Mouse (Mus musculus) intestine, postnatal 0 days (tissue): Measurements from ENCODE around the gene Sidt2. TPM values are rescaled to one million over a fixed set of nuclear protein-coding genes. Genes with fewer than 3 reads are reported as not detected.

Experiments used
- ATAC-seq: fragments of 200-750 bp; cut with Nextera tagmentation; 2 replicates; pipeline ENCODE4 v1.8.0; 2017; ENCODE audit warnings: mild to moderate bottlenecking, moderate TSS enrichment, moderate library complexity
- H3K27ac ChIP-seq: fragments of 300-500 bp; sonication (generic); 2 replicates; pipeline ENCODE4 v1.5.1; 2014; ENCODE audit warnings: mild to moderate bottlenecking, low read depth, low read length, moderate library complexity
- H3K27me3 ChIP-seq: fragments of 300-500 bp; sonication (generic); replicated peaks from 2 replicates; pipeline ENCODE4 v1.6.1; 2014; ENCODE audit warnings: low read length, mixed read lengths; ENCODE audit not compliant: control insufficient read depth, insufficient read depth
- H3K36me3 ChIP-seq: fragments of 300-500 bp; sonication (generic); 2 replicates; pipeline ENCODE4 v1.6.1; 2014; ENCODE audit warnings: mild to moderate bottlenecking, moderate library complexity; ENCODE audit not compliant: control insufficient read depth, insufficient read depth
- H3K4me1 ChIP-seq: fragments of 300-500 bp; sonication (generic); replicated peaks from 2 replicates; pipeline ENCODE4 v1.6.1; 2014; ENCODE audit warnings: antibody characterized with exemption, low read length, mixed read lengths; ENCODE audit not compliant: control insufficient read depth, insufficient read depth
- H3K4me2 ChIP-seq: fragments of 300-500 bp; sonication (generic); replicated peaks from 2 replicates; pipeline ENCODE4 v1.6.1; 2014; ENCODE audit warnings: low read depth, mild to moderate bottlenecking, moderate library complexity
- H3K4me3 ChIP-seq: fragments of 300-500 bp; sonication (generic); 2 replicates; pipeline ENCODE4 v1.5.1; 2014; ENCODE audit warnings: low read depth, low read length
- H3K9ac ChIP-seq: fragments of 300-500 bp; sonication (generic); 2 replicates; pipeline ENCODE4 v1.6.1; 2014; ENCODE audit warnings: mild to moderate bottlenecking, low read depth, low read length
- H3K9me3 ChIP-seq: fragments of 300-500 bp; sonication (generic); 2 replicates; pipeline ENCODE4 v1.6.1; 2016; ENCODE audit warnings: mixed run types; ENCODE audit not compliant: control insufficient read depth
- CTCF ChIP-seq: sonication (generic); IDR thresholded peaks from 2 replicates; pipeline ENCODE4 v1.5.1; 2016; ENCODE audit warnings: low read depth, mild to moderate bottlenecking, control low read depth, antibody characterized with exemption, moderate library complexity
- WGBS: fragments of 180-500 bp; shearing (Covaris S2); extraction: QIAGEN DNeasy Blood & Tissue Kit; methylation state at CpG from one replicate; pipeline ENCODE4 v1.1.7; 2014; 5-methylcytosine and 5-hydroxymethylcytosine counted together
- polyA plus RNA-seq: library from polyadenylated mRNA; unstranded; fragments of >200 nt; fragmentation: Nextera tagmentation; extraction: Ambion mirVana; gene quantifications from 2 replicates; pipeline ENCODE4 v1.2.1, GENCODE M21; 2015

Sidt2 gene
- polyA plus RNA-seq, 1 experiment from 2014 or later = 65.0 TPM

GRCm38 (mm10) chr9:45944506-45945400 is 10.3 kb downstream of the Sidt2 start:
- Histone ChIP-seq H3K9ac (no peak overlapping the region), H3K4me1 (no peaks in the 10 kb centered on the region), H3K36me3 (peaks cover 88% of the 10 kb centered on the region), H3K4me3 (no peak overlapping the region), H3K27ac (no peak overlapping the region), H3K9me3 (no peaks in the 10 kb centered on the region), H3K27me3 (no peaks in the 10 kb centered on the region), H3K4me2 (no peak overlapping the region)
- WGBS = 81% methylated on average over 13 of the region's 13 CpGs
- ATAC-seq = no peak
- no peak for TF ChIP-seq CTCF

GRCm38 (mm10) chr9:45943628-45944505 is 11.2 kb downstream of the Sidt2 start:
- peak; percentile 61 for ATAC-seq

GRCm38 (mm10) chr9:45942916-45943315 is 12.1 kb downstream of the Sidt2 start:
- TF ChIP-seq CTCF = no peak
- no peak for ATAC-seq
- H3K36me3 ChIP-seq = peaks cover 83% of the 10 kb centered on the region
- H3K9ac ChIP-seq = no peak overlapping the region
- H3K4me1 ChIP-seq = no peaks in the 10 kb centered on the region
- H3K4me3 ChIP-seq = no peak overlapping the region
- no peak overlapping the region for H3K27ac ChIP-seq
- no peaks in the 10 kb centered on the region for H3K9me3 ChIP-seq
- 88% methylated on average over 8 of the region's 8 CpGs for WGBS
- H3K4me2 ChIP-seq = no peak overlapping the region
- no peaks in the 10 kb centered on the region for H3K27me3 ChIP-seq

More at GRCm38 (mm10) chr9:45943628-45944505, 11.2 kb downstream of the Sidt2 start:
- TF ChIP-seq CTCF = no peak
- Histone ChIP-seq H3K4me1 (no peaks in the 10 kb centered on the region), H3K27me3 (no peaks in the 10 kb centered on the region), H3K4me3 (no peak overlapping the region), H3K4me2 (no peak overlapping the region), H3K27ac (no peak overlapping the region), H3K9ac (no peak overlapping the region), H3K36me3 (peaks cover 85% of the 10 kb centered on the region), H3K9me3 (no peaks in the 10 kb centered on the region)
- WGBS = 92% methylated on average over 8 of the region's 8 CpGs

GRCm38 (mm10) chr9:45942464-45942863 is 12.6 kb downstream of the Sidt2 start:
- Histone ChIP-seq H3K4me3 (no peak overlapping the region), H3K27me3 (no peaks in the 10 kb centered on the region), H3K36me3 (peaks cover 80% of the 10 kb centered on the region), H3K4me2 (no peak overlapping the region), H3K9ac (no peak overlapping the region), H3K27ac (no peak overlapping the region; the same call in 1 of the 2 replicates), H3K4me1 (no peaks in the 10 kb centered on the region), H3K9me3 (no peaks in the 10 kb centered on the region)
- 80% methylated on average over 16 of the region's 16 CpGs for WGBS
- no peak for ATAC-seq
- no peak for TF ChIP-seq CTCF

- H3K4me3 ChIP-seq = no peak overlapping the region
- no peaks in the 10 kb centered on the region for H3K9me3 ChIP-seq
- H3K27ac ChIP-seq = no peak overlapping the region
- H3K9ac ChIP-seq = no peak overlapping the region
- no peak for ATAC-seq
- peaks cover 71% of the 10 kb centered on the region for H3K36me3 ChIP-seq
- WGBS = 59% methylated on average over 18 of the region's 18 CpGs
- no peaks in the 10 kb centered on the region for H3K27me3 ChIP-seq
- no peaks in the 10 kb centered on the region for H3K4me1 ChIP-seq
- TF ChIP-seq CTCF = peak; percentile 55
- no peak overlapping the region for H3K4me2 ChIP-seq
Measured at GRCm38 (mm10) chr9:45941329-45941888, 13.6 kb downstream of the Sidt2 start.

GRCm38 (mm10) chr9:45939794-45940193 is 15.3 kb downstream of the Sidt2 start:
- TF ChIP-seq CTCF = no peak
- Histone ChIP-seq H3K27me3 (no peaks in the 10 kb centered on the region), H3K36me3 (peaks cover 55% of the 10 kb centered on the region), H3K27ac (no peak overlapping the region), H3K4me1 (no peaks in the 10 kb centered on the region), H3K4me3 (no peak overlapping the region), H3K4me2 (no peak overlapping the region), H3K9ac (no peak overlapping the region), H3K9me3 (no peaks in the 10 kb centered on the region)
- 89% methylated on average over 6 of the region's 6 CpGs for WGBS
- ATAC-seq = no peak
